Mouse (Mus musculus): ENCODE data around the gene Ly6g5b.

The Ly6g5b gene

GRCm38 (mm10) chr17:35153077-35153476, 37.8 kb upstream of the Ly6g5b start:
- CTCF ChIA-PET, result interaction anchor here in 2 of 4 experiments (0.7 to 1.0 kb wide), 2 partner anchors 15 to 93 kb away, joined by 3 read pairs; no protein-coding TSS in a partner anchor
- POLR2A ChIA-PET, result interaction anchor here (0.7 to 24.9 kb wide), 12 partner anchors 4 to 191 kb away, joined by 3 to 561 read pairs (median 5); partner anchors contain the start of genes Ddx39b (in 2 of the 4) and Prrc2a (in 1 of the 4)

- POLR2A ChIA-PET, result interaction anchor here (0.8 to 24.9 kb wide), 11 partner anchors 5 to 104 kb away, joined by 3 to 561 read pairs (median 5); partner anchors contain the start of genes Ddx39b (in 2 of the 4) and Prrc2a (in 1 of the 4)
- CTCF ChIA-PET, result interaction anchor here in 2 of 4 experiments (1.0 kb wide), 2 partner anchors 16 to 17 kb away, joined by 3 read pairs; no protein-coding TSS in a partner anchor
Measured at GRCm38 (mm10) chr17:35152121-35152520, 36.9 kb upstream of the Ly6g5b start.

DNA sequence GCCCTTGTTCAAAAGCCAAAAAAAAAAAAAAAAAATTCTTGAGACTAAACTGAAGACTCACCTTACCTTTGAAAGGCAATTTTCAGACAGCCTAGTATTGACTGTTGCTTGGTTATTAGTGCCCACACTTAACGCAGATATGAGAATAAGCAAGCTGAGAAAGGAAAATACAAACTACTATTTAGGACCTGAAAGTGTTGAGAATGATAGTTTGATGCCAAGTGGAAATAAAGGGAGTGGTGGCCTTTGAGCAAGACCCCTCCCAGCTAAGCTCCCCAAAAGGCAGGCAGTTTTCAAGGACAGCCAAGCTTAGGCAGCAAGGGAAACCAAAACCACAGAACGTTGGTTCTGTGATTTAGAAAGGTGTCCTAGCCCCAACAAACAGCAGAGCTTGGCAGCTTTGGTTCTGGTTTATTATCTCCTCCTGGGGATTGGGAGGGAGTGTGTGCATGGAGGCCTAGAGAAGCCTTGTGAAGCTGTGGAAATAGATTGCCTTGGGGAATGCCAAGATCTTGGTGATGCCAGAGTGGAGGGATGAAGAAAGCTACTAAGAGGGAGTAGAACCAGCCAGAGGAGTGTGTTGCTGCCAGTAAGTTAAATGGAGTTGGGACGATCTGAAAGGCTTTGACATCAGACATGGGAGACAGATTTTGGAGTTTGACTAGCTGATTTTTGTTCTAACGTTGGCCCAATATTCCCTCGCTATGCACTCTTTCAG, 32.9 kb upstream of the Ly6g5b start:
- ChIA-PET POLR2A (interaction anchor here (0.6 to 24.1 kb wide), 43 partner anchors 2 to 555 kb away, joined by 3 to 561 read pairs (median 5); partner anchors contain the start of genes D17H6S53E (in 3 of the 4), Ddx39b (in 3 of the 4), Apom (in 2 of the 4) and Csnk2b (in 2 of the 4)), CTCF (interaction anchor here in 1 of 4 experiments (0.6 to 1.2 kb wide), 3 partner anchors 19 to 111 kb away, joined by 3 to 4 read pairs (median 4); no protein-coding TSS in a partner anchor)

- ChIA-PET CTCF (interaction anchor here in 1 of 4 experiments (0.6 to 0.9 kb wide), 2 partner anchors 21 to 111 kb away, joined by 4 read pairs; no protein-coding TSS in a partner anchor), POLR2A (interaction anchor here (0.6 to 24.1 kb wide), 41 partner anchors 1 to 197 kb away, joined by 3 to 561 read pairs (median 7); partner anchors contain the start of genes D17H6S53E (in 4 of the 4), Ddx39b (in 3 of the 4), Prrc2a (in 3 of the 4) and Apom (in 2 of the 4))
Measured at GRCm38 (mm10) chr17:35147348-35147747, 32.1 kb upstream of the Ly6g5b start.

DNA sequence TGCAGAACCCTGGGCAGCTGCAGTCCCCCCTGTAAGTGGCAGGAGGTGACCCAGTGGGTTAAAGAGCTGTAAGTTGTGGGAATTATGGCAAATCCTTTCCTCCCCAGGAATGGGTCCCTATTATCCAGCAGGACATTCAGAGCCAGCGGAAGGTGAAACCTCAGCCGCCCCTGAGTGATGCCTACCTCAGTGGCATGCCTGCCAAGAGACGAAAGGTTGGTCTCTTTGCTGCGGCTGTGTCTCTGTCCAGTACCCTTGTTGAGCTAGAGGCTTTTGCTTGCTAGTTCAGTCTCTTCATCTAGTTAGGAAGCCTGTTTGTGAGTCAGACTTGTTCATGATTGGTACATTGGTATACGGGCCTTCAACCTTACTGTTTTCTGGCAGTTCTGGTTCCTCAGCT, 30.9 kb upstream of the Ly6g5b start:
- ChIA-PET CTCF (interaction anchor here in 1 of 4 experiments (0.6 to 0.8 kb wide), 2 partner anchors 23 to 156 kb away, joined by 3 read pairs; no protein-coding TSS in a partner anchor), POLR2A (interaction anchor here (0.5 to 24.1 kb wide), 35 partner anchors 0 to 196 kb away, joined by 3 to 561 read pairs (median 6); partner anchors contain the start of genes Apom (in 3 of the 4), Prrc2a (in 3 of the 4), D17H6S53E (in 2 of the 4) and Csnk2b (in 1 of the 4))

- POLR2A ChIA-PET, result interaction anchor here in 2 of 4 experiments (0.6 to 21.3 kb wide), 16 partner anchors 10 to 189 kb away, joined by 3 to 561 read pairs (median 6); partner anchors contain the start of genes Apom (in 2 of the 2), Csnk2b (in 2 of the 2), D17H6S53E (in 2 of the 2) and Ddx39b (in 2 of the 2)
- CTCF ChIA-PET, result interaction anchor here in 1 of 4 experiments (1.3 kb wide), 1 partner anchor 27 kb away, joined by 5 read pairs; no protein-coding TSS in a partner anchor
Measured at GRCm38 (mm10) chr17:35141971-35142370, 26.7 kb upstream of the Ly6g5b start.

DNA sequence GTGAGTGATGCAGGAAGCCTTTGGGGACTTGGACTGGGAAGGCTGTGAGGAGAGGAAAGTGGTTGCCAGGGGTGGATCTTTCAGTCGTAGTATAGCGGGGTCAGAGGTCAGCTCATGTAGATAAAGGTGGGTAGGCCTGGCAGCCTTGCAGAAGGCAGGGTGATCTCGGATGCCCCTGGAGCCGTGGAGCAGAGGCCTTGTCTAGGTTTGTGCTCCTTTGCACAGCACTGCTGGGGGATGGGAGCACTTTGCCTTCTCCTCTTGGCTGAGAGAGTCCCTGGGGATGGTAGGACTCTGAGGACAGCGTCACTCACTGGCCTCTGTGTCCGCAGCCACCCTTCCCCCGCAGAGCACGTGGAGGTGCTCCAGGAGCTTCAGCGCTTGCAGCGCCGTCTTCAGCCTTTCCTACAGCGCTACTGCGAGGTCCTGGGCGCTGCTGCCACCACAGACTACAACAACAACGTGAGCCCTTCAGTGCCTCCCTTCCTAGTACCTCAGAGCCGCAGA, 25.3 kb upstream of the Ly6g5b start:
- POLR2A ChIA-PET, result interaction anchor here in 3 of 4 experiments (0.6 to 21.3 kb wide), 11 partner anchors 9 to 103 kb away, joined by 3 to 561 read pairs (median 4); partner anchors contain the start of genes D17H6S53E (in 2 of the 3), Prrc2a (in 2 of the 3), Apom (in 1 of the 3) and Csnk2b (in 1 of the 3)
- CTCF ChIA-PET, result interaction anchor here in 1 of 4 experiments (0.6 to 0.8 kb wide), 2 partner anchors 9 to 28 kb away, joined by 5 read pairs; partner anchors contain the start of gene Apom

GRCm38 (mm10) chr17:35139269-35139668, 24.0 kb upstream of the Ly6g5b start:
- POLR2A ChIA-PET, result interaction anchor here (1.0 to 21.3 kb wide), 17 partner anchors 9 to 135 kb away, joined by 3 to 561 read pairs (median 7); partner anchors contain the start of genes Csnk2b (in 2 of the 4), D17H6S53E (in 2 of the 4), Gpank1 (in 2 of the 4) and Prrc2a (in 2 of the 4)
- CTCF ChIA-PET, result interaction anchor here in 1 of 4 experiments (0.6 kb wide), 1 partner anchor 51 kb away, joined by 3 read pairs; no protein-coding TSS in a partner anchor

- CTCF ChIA-PET, result interaction anchor here in 1 of 4 experiments (0.6 kb wide), 2 partner anchors 107 to 174 kb away, joined by 3 to 4 read pairs; no protein-coding TSS in a partner anchor
- POLR2A ChIA-PET, result interaction anchor here (0.6 to 21.3 kb wide), 16 partner anchors 9 to 183 kb away, joined by 3 to 561 read pairs (median 3); partner anchors contain the start of genes Prrc2a (in 2 of the 4), Csnk2b (in 1 of the 4), D17H6S53E (in 1 of the 4) and Ddx39b (in 1 of the 4)
Measured at GRCm38 (mm10) chr17:35135591-35136320, 20.5 kb upstream of the Ly6g5b start.

DNA sequence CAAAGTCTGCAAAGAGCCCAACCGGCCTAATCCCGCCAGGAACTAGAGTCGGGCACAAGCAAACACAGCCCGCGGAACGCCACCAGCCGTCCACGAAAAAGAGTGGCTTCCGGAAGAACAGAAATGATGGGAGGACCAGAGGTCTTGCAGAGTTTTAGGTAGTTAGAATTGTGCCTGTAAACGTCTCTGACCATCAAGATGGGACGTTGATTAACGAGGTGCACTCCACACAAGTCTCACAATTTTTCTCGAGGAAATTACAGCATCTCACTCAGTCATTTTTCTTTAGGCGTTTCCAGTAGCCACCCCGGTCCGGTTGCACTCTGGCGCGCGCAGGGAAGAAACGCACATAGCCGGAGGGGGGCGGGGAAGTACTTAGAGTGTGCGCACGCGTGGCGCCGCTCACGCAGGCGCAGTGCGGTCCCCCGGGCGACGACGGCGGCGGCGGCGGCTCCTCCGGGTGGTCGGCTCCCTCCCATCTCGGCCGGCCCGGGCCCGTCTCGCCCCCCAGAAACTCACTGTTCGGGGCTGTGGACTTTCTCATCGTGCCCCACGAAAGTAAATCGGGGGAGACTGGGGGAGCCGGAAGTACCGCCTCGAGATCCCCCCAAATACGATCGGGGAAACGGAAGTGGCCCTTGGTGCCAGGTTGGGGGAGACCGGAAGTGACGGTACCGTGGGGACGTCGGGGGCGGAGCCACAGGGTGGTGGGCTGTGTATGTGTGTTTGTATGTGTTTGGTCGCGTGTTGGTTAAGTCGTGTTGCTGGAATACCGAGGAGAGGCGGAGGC, 19.8 kb upstream of the Ly6g5b start, which contains the start of gene Bag6:
Gene Bag6 (plus strand): TSS at position 378 of the 790 bp plus-strand sequence.
- POLR2A ChIA-PET, result interaction anchor here in 2 of 4 experiments (0.6 to 1.5 kb wide), 7 partner anchors 9 to 752 kb away, joined by 3 to 6 read pairs (median 5); partner anchors contain the start of genes Csnk2b (in 2 of the 2), Gpank1 (in 2 of the 2), D17H6S53E (in 1 of the 2) and Ddx39b (in 1 of the 2)
- CTCF ChIA-PET, result no interaction called here

GRCm38 (mm10) chr17:35133517-35133916, 18.3 kb upstream of the Ly6g5b start:
- POLR2A ChIA-PET, result interaction anchor here in 2 of 4 experiments (1.5 to 5.2 kb wide), 8 partner anchors 12 to 181 kb away, joined by 5 to 56 read pairs (median 25); partner anchors contain the start of genes Csnk2b (in 2 of the 2), Ddx39b (in 2 of the 2) and Gpank1 (in 2 of the 2)
- CTCF ChIA-PET, result interaction anchor here in 1 of 4 experiments (0.6 kb wide), 1 partner anchor 35 kb away, joined by 3 read pairs; no protein-coding TSS in a partner anchor

DNA sequence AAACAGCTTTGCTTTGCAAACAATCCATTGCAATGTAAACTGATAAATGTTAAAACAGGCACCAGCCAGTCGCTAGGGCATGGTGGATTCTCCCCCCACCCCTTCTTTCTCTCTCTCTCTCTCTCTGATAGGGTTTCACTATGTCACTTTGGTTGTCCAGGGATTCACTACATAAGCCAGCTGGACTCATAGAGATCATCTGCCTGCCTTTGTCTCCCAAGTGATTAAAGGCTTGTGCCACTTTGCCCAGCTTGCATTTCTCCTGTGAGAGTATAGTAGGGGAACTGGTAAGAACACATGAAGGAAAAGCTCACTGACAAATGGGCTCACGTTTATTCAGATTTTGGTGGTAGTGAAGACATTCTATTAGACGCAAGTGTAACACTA, 16.9 kb upstream of the Ly6g5b start:
- ChIA-PET POLR2A (interaction anchor here (0.6 to 5.2 kb wide), 37 partner anchors 8 to 488 kb away, joined by 3 to 56 read pairs (median 4); partner anchors contain the start of genes Ddx39b (in 3 of the 4), Csnk2b (in 2 of the 4), Gpank1 (in 2 of the 4) and Ddah2 (in 1 of the 4)), CTCF (interaction anchor here (0.6 to 1.5 kb wide), 7 partner anchors 8 to 123 kb away, joined by 3 to 8 read pairs (median 4); partner anchors contain the start of genes Csnk2b (in 2 of the 4) and Gpank1 (in 1 of the 4))

GRCm38 (mm10) chr17:35131500-35132173, 16.4 kb upstream of the Ly6g5b start, which contains the start of gene Apom:
Gene Apom, minus strand, starts transcription at chr17:35132050.
- POLR2A ChIA-PET, result interaction anchor here (0.6 to 5.2 kb wide), 42 partner anchors 9 to 487 kb away, joined by 3 to 56 read pairs (median 4); partner anchors contain the start of genes Csnk2b (in 3 of the 4), Ddx39b (in 3 of the 4), Gpank1 (in 3 of the 4) and Ddah2 (in 1 of the 4)

DNA sequence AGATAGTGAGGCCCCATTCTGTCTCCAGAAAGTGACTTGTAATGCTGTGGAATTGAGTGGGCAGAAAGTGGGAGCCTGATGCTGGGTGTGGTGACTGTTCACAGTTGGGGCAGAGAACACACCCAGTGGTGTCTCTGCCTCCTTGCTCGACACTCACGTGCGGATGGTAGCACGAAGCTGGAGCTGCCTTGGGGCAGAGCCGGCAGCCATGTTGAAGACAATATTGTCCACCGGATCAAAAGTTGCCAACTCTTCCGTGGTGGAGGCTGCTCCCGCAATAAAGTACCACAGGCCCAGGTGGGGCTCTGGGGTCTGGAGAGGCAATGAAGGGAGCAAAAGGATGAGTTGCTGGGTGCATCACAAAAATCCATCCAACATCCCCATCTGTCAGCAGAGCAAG, 15.8 kb upstream of the Ly6g5b start:
- ChIA-PET POLR2A (interaction anchor here in 3 of 4 experiments (0.6 to 5.2 kb wide), 35 partner anchors 8 to 206 kb away, joined by 3 to 56 read pairs (median 4); partner anchors contain the start of genes Csnk2b (in 3 of the 3), Ddx39b (in 3 of the 3), Gpank1 (in 3 of the 3) and Atp6v1g2 (in 1 of the 3)), CTCF (interaction anchor here in 3 of 4 experiments (0.6 to 2.0 kb wide), 6 partner anchors 9 to 114 kb away, joined by 3 to 6 read pairs (median 4); partner anchors contain the start of genes Csnk2b (in 1 of the 3) and Gpank1 (in 1 of the 3))

More at GRCm38 (mm10) chr17:35131500-35132173, 16.4 kb upstream of the Ly6g5b start, which contains the start of gene Apom:
- CTCF ChIA-PET, result interaction anchor here (0.6 to 2.0 kb wide), 10 partner anchors 9 to 123 kb away, joined by 3 to 8 read pairs (median 4); partner anchors contain the start of genes Csnk2b (in 3 of the 4) and Gpank1 (in 2 of the 4)

Data from embryonic stem cell, embryonic (primary cell).